Mouse (Mus musculus): ENCODE measurements around the gene Psme2. TPM values are rescaled to one million over a fixed set of nuclear protein-coding genes. Genes with fewer than 3 reads are reported as not detected.
A peak's percentile ranks its signal among the peaks of the same experiment; 100 is the strongest.

The Psme2 gene
- polyA plus RNA-seq, 1 experiment, result 104 TPM

DNA sequence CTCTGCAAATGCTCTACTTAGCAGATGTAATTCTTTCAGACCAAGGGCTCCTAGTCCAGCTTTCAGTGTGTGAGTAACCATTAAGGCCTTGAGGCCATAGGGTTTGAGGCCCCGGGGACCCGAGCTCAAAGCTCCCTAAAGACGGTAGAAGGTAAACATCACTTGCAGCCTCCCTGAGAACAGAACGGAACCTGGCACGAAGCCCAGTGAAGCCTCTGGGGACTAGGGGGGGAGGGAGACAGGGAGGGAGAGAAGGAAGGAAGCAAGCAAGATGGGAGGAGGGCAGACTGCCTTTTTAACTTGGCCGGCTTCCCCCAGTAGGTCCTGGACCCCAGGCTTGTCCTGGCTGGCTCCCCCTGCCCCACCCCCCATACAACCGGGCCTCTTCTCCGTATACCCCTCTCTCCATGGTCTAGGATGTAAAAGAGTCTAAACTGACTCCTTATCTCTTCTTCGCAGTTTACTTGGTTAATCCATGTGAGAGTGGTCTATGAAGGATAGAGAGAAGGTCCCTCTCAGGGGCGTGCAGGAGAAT is 50.1 kb downstream of the Psme2 start:
- WGBS, result 9% methylated on average over 10 of the region's 10 CpGs
- peaks cover 16% of the 10 kb centered on the region for H3K4me1 ChIP-seq (replicated peaks; ENCODE audit: control insufficient read depth, insufficient read depth, low read length)
- H3K36me3 ChIP-seq (ENCODE audit: control insufficient read depth, insufficient read depth, low read length), result no peaks in the 10 kb centered on the region
- TF ChIP-seq POLR2A (IDR thresholded peaks at IDR 0.05; ENCODE audit: control insufficient read depth, extremely low read depth, insufficient read depth, low read length, poor library complexity), result no peak
- no peak for TF ChIP-seq CTCF (IDR thresholded peaks at IDR 0.05; ENCODE audit: borderline replicate concordance, control insufficient read depth, extremely low read depth, insufficient read depth, low read length, poor library complexity)
- peak; percentile 46 for DNase-seq
- no peak overlapping the region for H3K27ac ChIP-seq (ENCODE audit: control insufficient read depth, insufficient read depth, low read length)
- no peaks in the 10 kb centered on the region for H3K27me3 ChIP-seq (ENCODE audit: control insufficient read depth, insufficient read depth, low read length)
- H3K4me3 ChIP-seq (ENCODE audit: control insufficient read depth, insufficient read depth, low read length), result peak overlapping the region; percentile 54

- DNase-seq, result peak; percentile 38
- Histone ChIP-seq H3K27me3 (ENCODE audit: control insufficient read depth, insufficient read depth, low read length) (no peaks in the 10 kb centered on the region), H3K27ac (ENCODE audit: control insufficient read depth, insufficient read depth, low read length) (no peak within 1 kb of the TSS), H3K4me3 (ENCODE audit: control insufficient read depth, insufficient read depth, low read length) (peak within 1 kb of the TSS; percentile 54), H3K4me1 (replicated peaks; ENCODE audit: control insufficient read depth, insufficient read depth, low read length) (peaks cover 16% of the 10 kb centered on the region), H3K36me3 (ENCODE audit: control insufficient read depth, insufficient read depth, low read length) (no peaks in the 10 kb centered on the region)
- no peak for TF ChIP-seq CTCF (IDR thresholded peaks at IDR 0.05; ENCODE audit: borderline replicate concordance, control insufficient read depth, extremely low read depth, insufficient read depth, low read length, poor library complexity)
- TF ChIP-seq POLR2A (IDR thresholded peaks at IDR 0.05; ENCODE audit: control insufficient read depth, extremely low read depth, insufficient read depth, low read length, poor library complexity), result no peak
- WGBS, result under 1% methylated on average over 32 of the region's 32 CpGs
These were observed 50.7 kb downstream of the Psme2 start, which contains the start of gene Pck2 for GRCm38 (mm10) chr14:55540067-55540786. Gene Pck2 (plus strand): TSS chr14:55540266.

Other genes starting within 250 kb of the Psme2 start
- 38.3 and 46.8 TPM in 2 replicates for gene Dhrs4, start 112.4 kb downstream of the Psme2 start, polyA plus RNA-seq (2012; rRNA removed)
- gene Carmil3, start 100.5 kb downstream of the Psme2 start, polyA plus RNA-seq (2012; rRNA removed), result 20.6 and 25.4 TPM in 2 replicates
- 0.98 and 1.0 TPM in 2 replicates for gene Cpne6, start 80.7 kb downstream of the Psme2 start, polyA plus RNA-seq (2012; rRNA removed)
- 0.50 and 0.70 TPM in 2 replicates for gene Nrl, start 66.1 kb downstream of the Psme2 start, polyA plus RNA-seq (2012; rRNA removed)
- gene Pck2, start 50.8 kb downstream of the Psme2 start, polyA plus RNA-seq (2012; rRNA removed), result 13.2 and 13.3 TPM in 2 replicates
- gene Dcaf11, start 31.1 kb downstream of the Psme2 start, polyA plus RNA-seq (2012; rRNA removed), result 76.8 and 77.7 TPM in 2 replicates
- 8.2 and 8.3 TPM in 2 replicates for gene A730061H03Rik, start 30.7 kb downstream of the Psme2 start, polyA plus RNA-seq (2012; rRNA removed)
- gene Fitm1, start 15.5 kb downstream of the Psme2 start, polyA plus RNA-seq (2012; rRNA removed), result 1.7 and 20.2 TPM in 2 replicates
- 129 and 136 TPM in 2 replicates for gene Psme1, start 13.0 kb downstream of the Psme2 start, polyA plus RNA-seq (2012; rRNA removed)
- gene Emc9, start 5.8 kb downstream of the Psme2 start, polyA plus RNA-seq (2012; rRNA removed), result 7.4 and 13.4 TPM in 2 replicates
- 84.0 and 89.3 TPM in 2 replicates for gene Rnf31, start 595 bp upstream of the Psme2 start, polyA plus RNA-seq (2012; rRNA removed)
- gene Irf9, start 12.5 kb upstream of the Psme2 start, polyA plus RNA-seq (2012; rRNA removed), result 135 and 162 TPM in 2 replicates
- 2.9 and 3.7 TPM in 2 replicates for gene Rec8, start 26.9 kb upstream of the Psme2 start, polyA plus RNA-seq (2012; rRNA removed)
- 68.1 and 71.6 TPM in 2 replicates for gene Ipo4, start 44.8 kb upstream of the Psme2 start, polyA plus RNA-seq (2012; rRNA removed)
- 10.2 and 10.9 TPM in 2 replicates for gene Gm49378, start 46.8 kb upstream of the Psme2 start, polyA plus RNA-seq (2012; rRNA removed)
- gene Tm9sf1, start 52.7 kb upstream of the Psme2 start, polyA plus RNA-seq (2012; rRNA removed), result 98.1 and 102 TPM in 2 replicates
- 2.2 and 2.6 TPM in 2 replicates for gene Tssk4, start 59.1 kb upstream of the Psme2 start, polyA plus RNA-seq (2012; rRNA removed)
- gene Mdp1, start 69.4 kb upstream of the Psme2 start, polyA plus RNA-seq (2012; rRNA removed), result 34.7 and 45.8 TPM in 2 replicates
- 27.8 and 40.9 TPM in 2 replicates for gene Gmpr2, start 80.8 kb upstream of the Psme2 start, polyA plus RNA-seq (2012; rRNA removed)
- gene Nedd8, start 81.0 kb upstream of the Psme2 start, polyA plus RNA-seq (2012; rRNA removed), result 292 and 416 TPM in 2 replicates
- gene Tinf2, start 90.7 kb upstream of the Psme2 start, polyA plus RNA-seq (2012; rRNA removed), result 51.5 and 51.9 TPM in 2 replicates
- gene Tgm1, start 122.8 kb upstream of the Psme2 start, polyA plus RNA-seq (2012; rRNA removed), result 7.2 and 8.2 TPM in 2 replicates
- gene Rabggta, start 131.2 kb upstream of the Psme2 start, polyA plus RNA-seq (2012; rRNA removed), result 80.5 and 84.9 TPM in 2 replicates
- gene Dhrs1, start 154.6 kb upstream of the Psme2 start, polyA plus RNA-seq (2012; rRNA removed), result 78.9 and 93.5 TPM in 2 replicates
- 41.5 and 43.6 TPM in 2 replicates for gene Nop9, start 154.6 kb upstream of the Psme2 start, polyA plus RNA-seq (2012; rRNA removed)
- 1.8 and 2.7 TPM in 2 replicates for gene Cideb, start 167.3 kb upstream of the Psme2 start, polyA plus RNA-seq (2012; rRNA removed)
- 1.7 and 1.8 TPM in 2 replicates for gene Ltb4r2, start 170.3 kb upstream of the Psme2 start, polyA plus RNA-seq (2012; rRNA removed)
- gene Ltb4r1, start 174.8 kb upstream of the Psme2 start, polyA plus RNA-seq (2012; rRNA removed), result 2.6 and 2.8 TPM in 2 replicates
- gene Adcy4, start 193.0 kb upstream of the Psme2 start, polyA plus RNA-seq (2012; rRNA removed), result 7.4 and 11.2 TPM in 2 replicates
- gene Ripk3, start 197.8 kb upstream of the Psme2 start, polyA plus RNA-seq (2012; rRNA removed), result 66.8 and 84.4 TPM in 2 replicates
- 2.3 and 2.7 TPM in 2 replicates for gene Nfatc4, start 232.0 kb upstream of the Psme2 start, polyA plus RNA-seq (2012; rRNA removed)